Mouse (Mus musculus) liver (tissue): ENCODE results near the gene AC109138.7.

Source experiments
- DNase-seq: peaks from one replicate; pipeline ENCODE4 v3.0.0-alpha.2; 2020; ENCODE audit warnings: mixed read lengths

AC109138.7 gene

GRCm38 (mm10) chr19:4257216-4257896, 43.2 kb downstream of the AC109138.7 start:
- peak; percentile 91 for DNase-seq

- no peak for DNase-seq
Observed at GRCm38 (mm10) chr19:4257897-4258252, 43.7 kb downstream of the AC109138.7 start.

- DNase-seq: no peak
Observed at GRCm38 (mm10) chr19:4261038-4261698, 47.0 kb downstream of the AC109138.7 start.

- DNase-seq: no peak
Observed at GRCm38 (mm10) chr19:4262756-4263155, 48.6 kb downstream of the AC109138.7 start.

GRCm38 (mm10) chr19:4263702-4264101, 49.5 kb downstream of the AC109138.7 start:
- no peak for DNase-seq

- no peak for DNase-seq
Observed at GRCm38 (mm10) chr19:4264171-4264780, 50.1 kb downstream of the AC109138.7 start.

- DNase-seq: no peak
Observed at GRCm38 (mm10) chr19:4265956-4266355, 51.8 kb downstream of the AC109138.7 start.

- peak; percentile 73 for DNase-seq
Observed at GRCm38 (mm10) chr19:4268566-4269361, 54.6 kb downstream of the AC109138.7 start, which contains the start of gene Ssh3. Ssh3 (minus strand) TSS chr19:4269180.

GRCm38 (mm10) chr19:4270187-4270586, 56.0 kb downstream of the AC109138.7 start:
- no peak for DNase-seq

GRCm38 (mm10) chr19:4270972-4271371, 56.8 kb downstream of the AC109138.7 start:
- no peak for DNase-seq

GRCm38 (mm10) chr19:4279487-4279886, 65.3 kb downstream of the AC109138.7 start:
- DNase-seq: peak; percentile 42

- DNase-seq: no peak
Observed at GRCm38 (mm10) chr19:4280425-4280824, 66.3 kb downstream of the AC109138.7 start.
